Mouse (Mus musculus): ENCODE results near the gene Sorcs2.

GRCm38 (mm10) chr5:36396491-36397383 lies 1.2 kb downstream of the Sorcs2 start:
- TF ChIP-seq CTCF (IDR thresholded peaks at IDR 0.05; ENCODE audit: insufficient read depth, low read depth, low read length), result no peak
- no peak for TF ChIP-seq POLR2A (IDR thresholded peaks at IDR 0.05; ENCODE audit: insufficient read depth, low read depth, low read length)

Measured in olfactory bulb, adult 2 months (tissue).